Mouse (Mus musculus) C2C12 (cell line): ENCODE results near the gene Gm37240. TPM values are rescaled to one million over a fixed set of nuclear protein-coding genes. Genes with fewer than 3 reads are reported as not detected.

Experiments
- H3K27me3 ChIP-seq: one replicate; pipeline ENCODE4 v1.6.1; 2011; ENCODE audit not compliant: control insufficient read depth, insufficient read depth, insufficient read length
- H3K36me3 ChIP-seq: one replicate; pipeline ENCODE4 v1.6.1; 2011; ENCODE audit not compliant: control insufficient read depth, insufficient read depth
- H3K4me3 ChIP-seq: one replicate; pipeline ENCODE4 v1.5.1; 2011; ENCODE audit warnings: mild to moderate bottlenecking, control low read depth; ENCODE audit not compliant: poor library complexity, insufficient read depth, severe bottlenecking
- H3K79me2 ChIP-seq: one replicate; pipeline ENCODE4 v1.6.1; 2011; ENCODE audit not compliant: control insufficient read depth, insufficient read depth
- H3K79me3 ChIP-seq: one replicate; pipeline ENCODE4 v1.6.1; 2011; ENCODE audit warnings: low read depth, control low read depth
- H3ac ChIP-seq: one replicate; pipeline ENCODE3; 2011; ENCODE audit warnings: low read depth; ENCODE audit not compliant: control insufficient read depth, insufficient read length
- CEBPB ChIP-seq: IDR thresholded peaks from one replicate; pipeline ENCODE4 v1.6.1; 2011; ENCODE audit warnings: low read depth, mild to moderate bottlenecking, control low read depth, moderate library complexity
- CTCF ChIP-seq: IDR thresholded peaks from one replicate; pipeline ENCODE4 v1.5.1; 2011; ENCODE audit not compliant: control insufficient read depth, insufficient read depth, insufficient read length
- FOSL1 ChIP-seq: IDR thresholded peaks from one replicate; pipeline ENCODE4 v1.8.0; 2011; ENCODE audit warnings: mild to moderate bottlenecking, low read length; ENCODE audit not compliant: poor library complexity, insufficient read depth, severe bottlenecking
- MAX ChIP-seq: IDR thresholded peaks from one replicate; pipeline ENCODE4 v1.6.1; 2011; ENCODE audit warnings: mild to moderate bottlenecking, control low read depth
- MYOD1 ChIP-seq: IDR thresholded peaks from one replicate; pipeline ENCODE4 v1.6.1; 2011; ENCODE audit warnings: low read depth; ENCODE audit not compliant: control insufficient read depth, insufficient read length
- MYOG ChIP-seq: IDR thresholded peaks from one replicate; pipeline ENCODE4 v1.6.1; 2011; ENCODE audit not compliant: control insufficient read depth, insufficient read length; ENCODE audit errors: extremely low read depth
- USF1 ChIP-seq: IDR thresholded peaks from one replicate; pipeline ENCODE4 v1.6.1; 2011; ENCODE audit warnings: low read depth, mild to moderate bottlenecking, control low read depth, moderate library complexity
- polyA plus RNA-seq: library from polyadenylated mRNA; unstranded; fragments of >200 nt; fragmentation: generic; extraction: Trizol; gene quantifications from one replicate; pipeline ENCODE4 v1.2.1, GENCODE M21; 2012; ENCODE audit warnings: missing spikeins

Gene Gm37240
- polyA plus RNA-seq, 1 experiment: 7.3 TPM

GRCm38 (mm10) chr3:84497718-84498117, 1389.6 kb downstream of the Gm37240 start:
- Histone ChIP-seq H3K79me2 (no peaks in the 10 kb centered on the region), H3ac (no peak overlapping the region), H3K27me3 (no peaks in the 10 kb centered on the region), H3K36me3 (peaks cover 17% of the 10 kb centered on the region), H3K4me3 (no peak overlapping the region), H3K79me3 (no peaks in the 10 kb centered on the region)
- TF ChIP-seq USF1 (no peak), MAX (no peak), CEBPB (no peak), FOSL1 (no peak), MYOD1 (no peak), CTCF (no peak), MYOG (no peak)

GRCm38 (mm10) chr3:84492657-84493056, 1394.7 kb downstream of the Gm37240 start:
- no peaks in the 10 kb centered on the region for H3K27me3 ChIP-seq
- TF ChIP-seq USF1 (no peak), MAX (no peak), MYOD1 (no peak), CEBPB (no peak), MYOG (no peak), FOSL1 (no peak), CTCF (no peak)
- H3K4me3 ChIP-seq: no peak overlapping the region
- H3K36me3 ChIP-seq: peaks cover 15% of the 10 kb centered on the region
- H3ac ChIP-seq: no peak overlapping the region
- no peaks in the 10 kb centered on the region for H3K79me3 ChIP-seq
- no peaks in the 10 kb centered on the region for H3K79me2 ChIP-seq

- Histone ChIP-seq H3ac (no peak overlapping the region), H3K79me3 (no peaks in the 10 kb centered on the region), H3K79me2 (no peaks in the 10 kb centered on the region), H3K4me3 (no peak overlapping the region), H3K36me3 (peaks cover 11% of the 10 kb centered on the region), H3K27me3 (no peaks in the 10 kb centered on the region)
- TF ChIP-seq FOSL1 (no peak), CTCF (no peak), CEBPB (no peak), MYOD1 (no peak), MAX (no peak), USF1 (no peak), MYOG (no peak)
Observed at GRCm38 (mm10) chr3:84492148-84492547, 1395.2 kb downstream of the Gm37240 start.

GRCm38 (mm10) chr3:84488716-84489115, 1398.6 kb downstream of the Gm37240 start:
- no peak overlapping the region for H3K4me3 ChIP-seq
- TF ChIP-seq CEBPB (no peak), USF1 (no peak), FOSL1 (no peak)

GRCm38 (mm10) chr3:84484891-84485290, 1402.4 kb downstream of the Gm37240 start:
- TF ChIP-seq CTCF (no peak), MYOG (no peak), FOSL1 (no peak), MYOD1 (no peak), USF1 (no peak)
- no peaks in the 10 kb centered on the region for H3K36me3 ChIP-seq
- no peak overlapping the region for H3K4me3 ChIP-seq
- no peak overlapping the region for H3ac ChIP-seq
- H3K79me2 ChIP-seq: no peaks in the 10 kb centered on the region
- no peaks in the 10 kb centered on the region for H3K79me3 ChIP-seq
- peaks cover 3% of the 10 kb centered on the region for H3K27me3 ChIP-seq

More at GRCm38 (mm10) chr3:84488716-84489115, 1398.6 kb downstream of the Gm37240 start:
- Histone ChIP-seq H3K36me3 (peaks cover 5% of the 10 kb centered on the region), H3K27me3 (no peaks in the 10 kb centered on the region), H3K79me2 (no peaks in the 10 kb centered on the region), H3ac (no peak overlapping the region), H3K79me3 (no peaks in the 10 kb centered on the region)

- Histone ChIP-seq H3K79me3 (no peaks in the 10 kb centered on the region), H3K36me3 (no peaks in the 10 kb centered on the region), H3K4me3 (no peak overlapping the region), H3K27me3 (peaks cover 8% of the 10 kb centered on the region), H3ac (no peak overlapping the region), H3K79me2 (no peaks in the 10 kb centered on the region)
- no peak for TF ChIP-seq FOSL1
- TF ChIP-seq MAX: no peak
- TF ChIP-seq USF1: no peak
- no peak for TF ChIP-seq CEBPB
- no peak for TF ChIP-seq MYOG
- TF ChIP-seq MYOD1: no peak
Observed at GRCm38 (mm10) chr3:84484333-84484732, 1403.0 kb downstream of the Gm37240 start.
